ENCODE assay signal across 16 mouse cellular contexts in genomic region chr5:87372788-87373501, GRCm38 (mm10). TPM values are rescaled to one million over a fixed set of nuclear protein-coding genes. Genes with fewer than 3 reads are reported as not detected.
"Had no signal": no experiment of that assay in that cellular context is flagged by ENCODE, and none has a peak within 500 bp of the region (broad histone marks: within the 10 kb centered on the region; RNA-seq: fewer than 3 reads in every experiment).

No protein-coding gene starts in this region.

RNA-seq across cellular contexts. Expression of gene Ugt2a3, which starts 36.0 kb away (rescaled TPM):
- polyA plus RNA-seq: forebrain, embryonic 15.5 days; forebrain, postnatal 0 days; gonadal fat pad, adult 2 months; heart, adult 2 months; heart, embryonic 11.5 days; heart, embryonic 13.5 days; heart, embryonic 15.5 days; heart, postnatal 0 days; hindbrain, embryonic 11.5 days; hindbrain, embryonic 13.5 days; hindbrain, embryonic 15.5 days; hindbrain, postnatal 0 days; kidney, embryonic 14.5 days; limb, embryonic 10.5 days; limb, embryonic 12.5 days; limb, embryonic 14.5 days had no signal

RNA-seq across cellular contexts. Expression of gene Ugt2b38, which starts 51.1 kb away (rescaled TPM):
- polyA plus RNA-seq: forebrain, embryonic 15.5 days; forebrain, postnatal 0 days; gonadal fat pad, adult 2 months; heart, adult 2 months; heart, embryonic 11.5 days; heart, embryonic 13.5 days; heart, embryonic 15.5 days; heart, postnatal 0 days; hindbrain, embryonic 11.5 days; hindbrain, embryonic 13.5 days; hindbrain, embryonic 15.5 days; hindbrain, postnatal 0 days; limb, embryonic 10.5 days; limb, embryonic 12.5 days; limb, embryonic 14.5 days had no signal
